Mouse (Mus musculus) B cell, adult 62 days (primary cell): ENCODE data around the gene Gzmk. TPM values are rescaled to one million over a fixed set of nuclear protein-coding genes. Genes with fewer than 3 reads are reported as not detected.

Experiments
- total RNA-seq: library from RNA; stranded (reverse); gene quantifications from 4 replicates; pipeline ENCODE4 v1.2.4, GENCODE M21; 2023

Gene Gzmk
- not detected in 4 replicates for total RNA-seq

DNA sequence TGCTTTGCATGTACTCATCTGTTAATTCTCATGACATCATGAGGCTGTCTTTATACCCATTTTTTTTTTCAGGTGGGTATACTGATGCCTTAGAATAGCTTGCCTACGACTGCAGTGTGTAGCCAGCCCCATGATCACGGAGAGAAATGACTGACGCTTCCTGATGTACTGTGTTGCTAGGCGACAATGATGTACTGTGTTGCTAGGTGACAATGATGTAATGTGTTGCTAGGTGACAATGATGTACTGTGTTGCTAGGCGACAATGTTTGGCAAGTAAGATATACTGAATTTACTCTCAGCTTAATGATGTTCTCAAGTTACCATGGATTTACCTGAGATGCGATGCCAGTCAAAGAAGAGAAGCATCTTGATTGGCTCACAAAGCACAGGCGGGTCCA is at the start of gene Gzmk:
Gene Gzmk, minus strand, starts transcription at position 98 of the 400 bp plus-strand sequence.

GRCm38 (mm10) chr13:113209624-113210023 is 16.1 kb downstream of the Gzmk start, which contains the start of gene Esm1:
Esm1 (plus strand) TSS chr13:113209659.

Other genes starting within 250 kb of the Gzmk start
- gene Ccno, start 238.1 kb downstream of the Gzmk start, total RNA-seq: 0.38 TPM in 1 of 4 replicates, not detected in the others
- gene Mcidas, start 232.1 kb downstream of the Gzmk start, total RNA-seq: not detected in 4 replicates
- not detected in 4 replicates for gene Cdc20b, start 190.8 kb downstream of the Gzmk start, total RNA-seq
- gene Gpx8, start 179.5 kb downstream of the Gzmk start, total RNA-seq: not detected in 4 replicates
- gene Gzma, start 124.9 kb downstream of the Gzmk start, total RNA-seq: 1.3 TPM in 1 of 4 replicates, not detected in the others
- gene Esm1, start 16.2 kb downstream of the Gzmk start, total RNA-seq: not detected in 4 replicates
- not detected in 4 replicates for gene BC067074, start 67.3 kb upstream of the Gzmk start, total RNA-seq